Mouse (Mus musculus) intestine, embryonic 16.5 days (tissue): ENCODE data around the gene Hdac8. TPM values are rescaled to one million over a fixed set of nuclear protein-coding genes. Genes with fewer than 3 reads are reported as not detected.
A peak's percentile ranks its signal among the peaks of the same experiment; 100 is the strongest.

ENCODE experiments used
- ATAC-seq: fragments of 200-750 bp; cut with Nextera tagmentation; 2 replicates; pipeline ENCODE4 v1.8.0; 2017; ENCODE audit warnings: moderate TSS enrichment, moderate library complexity
- H3K27ac ChIP-seq: fragments of 300-500 bp; sonication (generic); 2 replicates; pipeline ENCODE4 v1.5.1; 2014; ENCODE audit warnings: mild to moderate bottlenecking, low read length
- H3K27me3 ChIP-seq: fragments of 300-500 bp; sonication (generic); replicated peaks from 2 replicates; pipeline ENCODE4 v1.6.1; 2014; ENCODE audit warnings: low read length, control low read depth, mixed read lengths; ENCODE audit not compliant: control insufficient read depth, insufficient read depth
- H3K36me3 ChIP-seq: fragments of 300-500 bp; sonication (generic); 2 replicates; pipeline ENCODE4 v1.6.1; 2014; ENCODE audit warnings: low read length, control low read depth; ENCODE audit not compliant: control insufficient read depth, insufficient read depth
- H3K4me1 ChIP-seq: fragments of 300-500 bp; sonication (generic); 2 replicates; pipeline ENCODE4 v1.6.1; 2014; ENCODE audit warnings: low read length, control low read depth, mixed read lengths; ENCODE audit not compliant: control insufficient read depth, insufficient read depth
- H3K4me2 ChIP-seq: fragments of 300-500 bp; sonication (generic); 2 replicates; pipeline ENCODE4 v1.6.1; 2014; ENCODE audit warnings: low read depth, low read length, control low read depth
- H3K4me3 ChIP-seq: fragments of 300-500 bp; sonication (generic); 2 replicates; pipeline ENCODE4 v1.5.1; 2014; ENCODE audit warnings: mild to moderate bottlenecking, low read length
- H3K9ac ChIP-seq: fragments of 300-500 bp; sonication (generic); 2 replicates; pipeline ENCODE4 v1.6.1; 2014; ENCODE audit warnings: low read depth, low read length
- H3K9me3 ChIP-seq: fragments of 300-500 bp; sonication (generic); 2 replicates; pipeline ENCODE4 v1.6.1; 2016; ENCODE audit warnings: low read length, control low read depth; ENCODE audit not compliant: control insufficient read depth
- WGBS: fragments of 180-500 bp; shearing (Covaris S2); extraction: QIAGEN DNeasy Blood & Tissue Kit; methylation state at CpG from one replicate; pipeline ENCODE4 v1.1.7; 2014; 5-methylcytosine and 5-hydroxymethylcytosine counted together
- polyA plus RNA-seq: library from polyadenylated mRNA; unstranded; fragments of >200 nt; fragmentation: Nextera tagmentation; extraction: Ambion mirVana; gene quantifications from 2 replicates; pipeline ENCODE4 v1.2.1, GENCODE M21; 2015

Gene Hdac8
- 7.7 and 8.2 TPM in 2 replicates for polyA plus RNA-seq

- Histone ChIP-seq H3K9ac (peak within 1 kb of the TSS; percentile 65), H3K9me3 (no peaks in the 10 kb centered on the region), H3K27me3 (0 out of 2 replicates have a peak, but pooled peaks cover 4% of the 10 kb centered on the region), H3K27ac (no peak within 1 kb of the TSS), H3K4me2 (peak within 1 kb of the TSS; percentile 59), H3K4me1 (no peaks in the 10 kb centered on the region), H3K36me3 (no peaks in the 10 kb centered on the region), H3K4me3 (peak within 1 kb of the TSS; percentile 60)
- peak; percentile 90 for ATAC-seq
- WGBS: 16% methylated on average over 27 of the region's 27 CpGs
Observed at GRCm38 (mm10) chrX:102504644-102505481, at the start of gene Hdac8. Gene Hdac8 (minus strand): TSS chrX:102505359.

GRCm38 (mm10) chrX:102509205-102509604 lies 4.0 kb upstream of the Hdac8 start:
- H3K36me3 ChIP-seq: no peaks in the 10 kb centered on the region
- H3K4me1 ChIP-seq: no peaks in the 10 kb centered on the region
- H3K4me3 ChIP-seq: no peak overlapping the region
- ATAC-seq: peak; percentile 46; the same call in 1 of the 2 replicates
- H3K4me2 ChIP-seq: no peak overlapping the region
- no peak overlapping the region for H3K27ac ChIP-seq
- 0 out of 2 replicates have a peak, but pooled peaks cover 4% of the 10 kb centered on the region for H3K27me3 ChIP-seq
- H3K9me3 ChIP-seq: no peaks in the 10 kb centered on the region
- H3K9ac ChIP-seq: no peak overlapping the region
- 42% methylated on average over 4 of the region's 4 CpGs for WGBS

GRCm38 (mm10) chrX:102504179-102504578 lies 980 bp downstream of the Hdac8 start:
- Histone ChIP-seq H3K4me2 (peak overlapping the region; percentile 59), H3K9ac (peak overlapping the region; percentile 65), H3K27ac (no peak overlapping the region), H3K9me3 (no peaks in the 10 kb centered on the region), H3K4me3 (peak overlapping the region; percentile 60), H3K36me3 (no peaks in the 10 kb centered on the region), H3K27me3 (0 out of 2 replicates have a peak, but pooled peaks cover 5% of the 10 kb centered on the region), H3K4me1 (no peaks in the 10 kb centered on the region)
- ATAC-seq: peak; percentile 45; the same call in 1 of the 2 replicates
- WGBS: 24% methylated on average over 10 of the region's 10 CpGs

GRCm38 (mm10) chrX:102493992-102494730 lies 11.0 kb downstream of the Hdac8 start:
- Histone ChIP-seq H3K27ac (no peak overlapping the region), H3K9ac (no peak overlapping the region), H3K4me3 (no peak overlapping the region), H3K36me3 (no peaks in the 10 kb centered on the region), H3K4me2 (no peak overlapping the region), H3K27me3 (0 out of 2 replicates have a peak, but pooled peaks cover 1% of the 10 kb centered on the region), H3K4me1 (no peaks in the 10 kb centered on the region), H3K9me3 (no peaks in the 10 kb centered on the region)
- ATAC-seq: no peak
- 69% methylated on average over 6 of the region's 6 CpGs for WGBS

- H3K9ac ChIP-seq: no peak overlapping the region
- no peak overlapping the region for H3K4me3 ChIP-seq
- no peak overlapping the region for H3K27ac ChIP-seq
- no peaks in the 10 kb centered on the region for H3K4me1 ChIP-seq
- no peak overlapping the region for H3K4me2 ChIP-seq
- H3K9me3 ChIP-seq: no peaks in the 10 kb centered on the region
- H3K36me3 ChIP-seq: no peaks in the 10 kb centered on the region
- WGBS: 78% methylated on average over 7 of the region's 7 CpGs
- no peak for ATAC-seq
- H3K27me3 ChIP-seq: no peaks in the 10 kb centered on the region
Observed at GRCm38 (mm10) chrX:102485575-102485974, 19.6 kb downstream of the Hdac8 start.

- no peaks in the 10 kb centered on the region for H3K36me3 ChIP-seq
- H3K27me3 ChIP-seq: no peaks in the 10 kb centered on the region
- no peak overlapping the region for H3K9ac ChIP-seq
- no peak overlapping the region for H3K4me3 ChIP-seq
- no peaks in the 10 kb centered on the region for H3K9me3 ChIP-seq
- no peaks in the 10 kb centered on the region for H3K4me1 ChIP-seq
- no peak overlapping the region for H3K4me2 ChIP-seq
- no peak overlapping the region for H3K27ac ChIP-seq
- ATAC-seq: no peak
- 67% methylated on average over 4 of the region's 4 CpGs for WGBS
Observed at GRCm38 (mm10) chrX:102479665-102480064, 25.5 kb downstream of the Hdac8 start.

- Histone ChIP-seq H3K9me3 (no peaks in the 10 kb centered on the region), H3K9ac (no peak overlapping the region), H3K4me2 (no peak overlapping the region), H3K27me3 (no peaks in the 10 kb centered on the region), H3K4me3 (no peak overlapping the region), H3K4me1 (no peaks in the 10 kb centered on the region), H3K27ac (no peak overlapping the region), H3K36me3 (no peaks in the 10 kb centered on the region)
- ATAC-seq: no peak
- WGBS: 27% methylated on average over 4 of the region's 4 CpGs
Observed at GRCm38 (mm10) chrX:102478965-102479364, 26.2 kb downstream of the Hdac8 start.

- 78% methylated on average over 3 of the region's 3 CpGs for whole genome bisulfite sequencing
- no peak for ATAC-seq
- no peaks in the 10 kb centered on the region for H3K27me3 ChIP-seq
- H3K9me3 ChIP-seq: no peaks in the 10 kb centered on the region
- no peak overlapping the region for H3K4me3 ChIP-seq
- no peaks in the 10 kb centered on the region for H3K4me1 ChIP-seq
- no peak overlapping the region for H3K4me2 ChIP-seq
- H3K36me3 ChIP-seq: no peaks in the 10 kb centered on the region
- no peak overlapping the region for H3K9ac ChIP-seq
- H3K27ac ChIP-seq: no peak overlapping the region
Observed at GRCm38 (mm10) chrX:102478481-102478880, 26.7 kb downstream of the Hdac8 start.

GRCm38 (mm10) chrX:102476784-102477183 lies 28.4 kb downstream of the Hdac8 start:
- H3K4me2 ChIP-seq: no peak overlapping the region
- H3K27me3 ChIP-seq: no peaks in the 10 kb centered on the region
- no peak overlapping the region for H3K4me3 ChIP-seq
- no peak overlapping the region for H3K27ac ChIP-seq
- ATAC-seq: no peak
- H3K4me1 ChIP-seq: no peaks in the 10 kb centered on the region
- no peaks in the 10 kb centered on the region for H3K9me3 ChIP-seq
- 35% methylated on average over 3 of the region's 3 CpGs for WGBS
- no peaks in the 10 kb centered on the region for H3K36me3 ChIP-seq
- no peak overlapping the region for H3K9ac ChIP-seq
